Mouse (Mus musculus) intestine, embryonic 16.5 days (tissue): ENCODE results near the gene Agbl3. TPM values are rescaled to one million over a fixed set of nuclear protein-coding genes. Genes with fewer than 3 reads are reported as not detected.

ENCODE experiments used
- ATAC-seq: fragments of 200-750 bp; cut with Nextera tagmentation; 2 replicates; pipeline ENCODE4 v1.8.0; 2017; ENCODE audit warnings: moderate TSS enrichment, moderate library complexity
- H3K27ac ChIP-seq: fragments of 300-500 bp; sonication (generic); 2 replicates; pipeline ENCODE4 v1.5.1; 2014; ENCODE audit warnings: mild to moderate bottlenecking, low read length
- H3K27me3 ChIP-seq: fragments of 300-500 bp; sonication (generic); replicated peaks from 2 replicates; pipeline ENCODE4 v1.6.1; 2014; ENCODE audit warnings: low read length, control low read depth, mixed read lengths; ENCODE audit not compliant: control insufficient read depth, insufficient read depth
- H3K36me3 ChIP-seq: fragments of 300-500 bp; sonication (generic); 2 replicates; pipeline ENCODE4 v1.6.1; 2014; ENCODE audit warnings: low read length, control low read depth; ENCODE audit not compliant: control insufficient read depth, insufficient read depth
- H3K4me1 ChIP-seq: fragments of 300-500 bp; sonication (generic); 2 replicates; pipeline ENCODE4 v1.6.1; 2014; ENCODE audit warnings: low read length, control low read depth, mixed read lengths; ENCODE audit not compliant: control insufficient read depth, insufficient read depth
- H3K4me2 ChIP-seq: fragments of 300-500 bp; sonication (generic); 2 replicates; pipeline ENCODE4 v1.6.1; 2014; ENCODE audit warnings: low read depth, low read length, control low read depth
- H3K4me3 ChIP-seq: fragments of 300-500 bp; sonication (generic); 2 replicates; pipeline ENCODE4 v1.5.1; 2014; ENCODE audit warnings: mild to moderate bottlenecking, low read length
- H3K9ac ChIP-seq: fragments of 300-500 bp; sonication (generic); 2 replicates; pipeline ENCODE4 v1.6.1; 2014; ENCODE audit warnings: low read depth, low read length
- H3K9me3 ChIP-seq: fragments of 300-500 bp; sonication (generic); 2 replicates; pipeline ENCODE4 v1.6.1; 2016; ENCODE audit warnings: low read length, control low read depth; ENCODE audit not compliant: control insufficient read depth
- WGBS: fragments of 180-500 bp; shearing (Covaris S2); extraction: QIAGEN DNeasy Blood & Tissue Kit; methylation state at CpG from one replicate; pipeline ENCODE4 v1.1.7; 2014; 5-methylcytosine and 5-hydroxymethylcytosine counted together
- polyA plus RNA-seq: library from polyadenylated mRNA; unstranded; fragments of >200 nt; fragmentation: Nextera tagmentation; extraction: Ambion mirVana; gene quantifications from 2 replicates; pipeline ENCODE4 v1.2.1, GENCODE M21; 2015

Gene Agbl3
- 3.0 and 3.4 TPM in 2 replicates for polyA plus RNA-seq

GRCm38 (mm10) chr6:34780231-34780942 lies at the start of gene Agbl3:
TSS of gene Agbl3 (plus strand) at chr6:34780432.
- H3K4me3 ChIP-seq = peak within 1 kb of the TSS; percentile 68
- H3K9ac ChIP-seq = peak within 1 kb of the TSS; percentile 89
- peak; percentile 94 for ATAC-seq
- no peaks in the 10 kb centered on the region for H3K4me1 ChIP-seq
- H3K9me3 ChIP-seq = no peaks in the 10 kb centered on the region
- peak within 1 kb of the TSS; percentile 84 for H3K4me2 ChIP-seq
- H3K27ac ChIP-seq = peak within 1 kb of the TSS; percentile 96
- WGBS = under 1% methylated on average over 81 of the region's 81 CpGs
- no peaks in the 10 kb centered on the region for H3K27me3 ChIP-seq
- no peaks in the 10 kb centered on the region for H3K36me3 ChIP-seq

DNA sequence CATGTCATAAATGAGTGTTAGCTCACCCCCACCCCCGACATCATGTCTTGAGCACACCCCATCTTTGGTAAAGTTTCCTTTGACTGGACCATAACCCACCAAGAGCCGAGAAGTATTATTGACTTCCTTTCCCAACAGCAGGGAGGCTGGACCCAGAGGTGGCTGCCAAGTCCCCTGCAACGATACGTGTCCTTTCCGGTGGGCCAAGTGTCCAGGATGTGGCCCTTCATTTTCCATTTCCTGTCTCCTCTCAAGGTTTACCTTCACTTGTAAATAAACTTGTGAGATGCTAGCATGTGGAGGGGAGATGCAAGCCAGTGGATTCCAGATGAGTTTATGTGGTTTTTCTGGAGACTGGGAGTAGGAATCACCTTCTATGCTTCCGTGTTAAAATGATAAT lies 49.2 kb upstream of the Agbl3 start:
- Histone ChIP-seq H3K4me2 (no peak overlapping the region), H3K4me1 (peaks cover 17% of the 10 kb centered on the region), H3K27ac (no peak overlapping the region), H3K9ac (no peak overlapping the region), H3K36me3 (no peaks in the 10 kb centered on the region), H3K4me3 (no peak overlapping the region), H3K9me3 (no peaks in the 10 kb centered on the region), H3K27me3 (no peaks in the 10 kb centered on the region)
- 61% methylated on average over 6 of the region's 6 CpGs for WGBS
- ATAC-seq = no peak

DNA sequence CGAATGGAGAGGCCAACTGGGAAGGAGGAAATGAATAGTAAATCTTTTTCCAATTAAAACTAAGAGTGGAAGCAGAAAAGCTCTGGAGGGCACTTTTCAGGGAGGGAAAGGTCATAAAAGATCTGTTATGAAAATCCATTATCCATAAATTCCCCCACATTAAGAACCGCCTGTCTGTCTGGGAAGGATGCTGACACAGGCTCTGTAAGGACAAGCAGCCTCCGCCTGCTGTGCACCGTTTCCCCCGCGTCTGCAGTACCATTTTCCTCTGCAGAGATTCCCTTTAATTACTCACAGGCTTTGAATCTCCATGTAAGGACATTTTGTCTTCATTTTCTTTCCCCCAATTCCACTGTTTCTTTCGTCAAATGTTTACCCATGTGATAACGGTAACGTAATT lies 48.7 kb upstream of the Agbl3 start:
- Histone ChIP-seq H3K4me2 (no peak overlapping the region), H3K27me3 (no peaks in the 10 kb centered on the region), H3K4me3 (no peak overlapping the region), H3K27ac (no peak overlapping the region), H3K9me3 (no peaks in the 10 kb centered on the region), H3K9ac (no peak overlapping the region), H3K36me3 (no peaks in the 10 kb centered on the region), H3K4me1 (peaks cover 17% of the 10 kb centered on the region)
- ATAC-seq = no peak
- 62% methylated on average over 9 of the region's 9 CpGs for WGBS

DNA sequence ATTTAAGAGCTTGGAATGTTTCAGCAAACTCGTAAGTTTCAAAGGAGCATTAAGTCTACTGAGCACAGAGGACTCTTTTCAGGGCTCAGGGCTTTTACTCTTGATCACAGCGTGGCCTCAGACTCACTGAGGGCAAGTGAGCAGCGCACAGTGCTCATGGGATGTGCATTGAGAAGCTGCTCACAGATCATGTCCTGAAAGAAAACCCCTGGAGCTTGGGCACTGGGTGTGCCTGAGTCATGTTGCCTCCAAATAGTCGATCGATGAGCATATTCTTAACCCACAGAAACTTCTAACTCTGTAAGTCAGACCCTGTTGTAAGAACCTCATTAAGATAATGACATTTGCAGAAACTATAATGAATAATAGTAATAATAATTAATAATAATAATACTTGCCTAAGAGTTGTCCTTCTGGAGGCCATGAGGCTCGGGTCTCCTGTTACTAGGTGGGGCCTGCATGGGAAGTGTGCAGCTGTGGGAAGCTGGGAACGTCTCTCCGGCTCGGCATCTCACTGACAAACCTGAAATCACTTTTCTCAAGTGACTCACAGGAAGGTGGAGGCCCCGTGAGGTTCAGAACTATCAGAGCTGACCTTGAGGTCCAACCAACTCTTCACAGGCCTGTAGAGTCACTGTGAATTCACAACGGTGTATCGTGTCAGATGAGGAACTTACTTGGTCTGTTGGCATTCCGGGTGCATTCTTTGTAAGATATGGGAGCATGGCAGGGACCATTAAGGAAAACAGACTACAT lies 45.1 kb upstream of the Agbl3 start:
- peaks cover 3% of the 10 kb centered on the region; the same call in 1 of the 2 replicates for H3K4me1 ChIP-seq
- H3K4me3 ChIP-seq = no peak overlapping the region
- H3K9me3 ChIP-seq = no peaks in the 10 kb centered on the region
- no peak overlapping the region for H3K9ac ChIP-seq
- no peaks in the 10 kb centered on the region for H3K27me3 ChIP-seq
- no peak for ATAC-seq
- no peak overlapping the region for H3K27ac ChIP-seq
- no peaks in the 10 kb centered on the region for H3K36me3 ChIP-seq
- H3K4me2 ChIP-seq = no peak overlapping the region
- WGBS = 77% methylated on average over 13 of the region's 13 CpGs

GRCm38 (mm10) chr6:34736934-34737333 lies 43.3 kb upstream of the Agbl3 start:
- H3K9me3 ChIP-seq = no peaks in the 10 kb centered on the region
- no peaks in the 10 kb centered on the region for H3K36me3 ChIP-seq
- no peaks in the 10 kb centered on the region for H3K4me1 ChIP-seq
- ATAC-seq = no peak
- H3K27me3 ChIP-seq = no peaks in the 10 kb centered on the region
- H3K4me2 ChIP-seq = no peak overlapping the region
- no peak overlapping the region for H3K27ac ChIP-seq
- WGBS = 53% methylated on average over 2 of the region's 2 CpGs
- H3K9ac ChIP-seq = no peak overlapping the region
- no peak overlapping the region for H3K4me3 ChIP-seq

DNA sequence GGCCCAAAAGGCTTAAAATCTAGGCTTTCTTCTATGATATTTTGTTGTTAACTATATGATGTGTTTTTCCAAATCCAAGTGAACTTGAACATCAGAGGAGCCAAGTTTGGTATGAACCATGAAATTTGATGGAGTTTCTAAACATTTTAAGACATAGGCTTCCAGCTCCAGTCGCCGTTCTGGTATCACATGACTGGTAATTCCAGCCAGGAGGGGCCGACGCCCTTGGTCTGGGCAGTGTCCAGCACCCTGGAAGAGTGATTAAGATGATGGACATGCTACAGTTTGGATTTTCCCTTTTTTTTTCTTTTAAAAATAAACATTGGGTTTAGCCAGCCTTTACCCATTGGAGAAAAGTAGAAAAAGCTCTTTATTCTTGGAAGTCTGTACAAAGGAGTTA lies 36.3 kb upstream of the Agbl3 start:
- no peak overlapping the region for H3K27ac ChIP-seq
- no peak overlapping the region for H3K4me3 ChIP-seq
- H3K36me3 ChIP-seq = no peaks in the 10 kb centered on the region
- no peak overlapping the region for H3K9ac ChIP-seq
- no peaks in the 10 kb centered on the region for H3K9me3 ChIP-seq
- H3K27me3 ChIP-seq = no peaks in the 10 kb centered on the region
- 70% methylated on average over 4 of the region's 4 CpGs for WGBS
- H3K4me1 ChIP-seq = no peaks in the 10 kb centered on the region
- H3K4me2 ChIP-seq = no peak overlapping the region
- ATAC-seq = no peak

GRCm38 (mm10) chr6:34747846-34748245 lies 32.4 kb upstream of the Agbl3 start:
- no peaks in the 10 kb centered on the region for H3K9me3 ChIP-seq
- no peak for ATAC-seq
- no peaks in the 10 kb centered on the region for H3K36me3 ChIP-seq

DNA sequence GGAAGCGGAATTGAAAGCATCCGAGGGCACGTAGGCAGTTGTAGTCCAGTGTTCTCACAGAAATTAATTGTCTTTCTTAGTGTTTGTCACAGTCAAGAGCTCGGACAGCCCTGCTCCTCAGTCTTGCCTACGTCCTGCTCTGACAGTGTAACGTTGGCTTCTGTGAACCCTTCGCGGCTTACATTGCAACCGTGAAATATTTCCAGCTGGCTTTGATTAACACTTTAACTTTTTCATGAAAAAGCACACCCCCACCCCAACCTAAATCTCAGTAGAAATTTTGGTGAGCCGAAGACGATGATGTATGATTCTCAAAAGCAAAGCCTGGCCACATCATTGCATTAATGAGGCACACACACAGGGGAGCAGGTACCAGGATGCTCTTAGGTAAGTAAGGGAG lies 31.7 kb upstream of the Agbl3 start:
- Histone ChIP-seq H3K4me2 (no peak overlapping the region), H3K36me3 (no peaks in the 10 kb centered on the region), H3K9ac (no peak overlapping the region), H3K27me3 (no peaks in the 10 kb centered on the region), H3K27ac (no peak overlapping the region), H3K4me3 (no peak overlapping the region), H3K9me3 (no peaks in the 10 kb centered on the region), H3K4me1 (no peaks in the 10 kb centered on the region; the same call in 1 of the 2 replicates)
- 87% methylated on average over 11 of the region's 11 CpGs for WGBS
- ATAC-seq = no peak

More at GRCm38 (mm10) chr6:34747846-34748245, 32.4 kb upstream of the Agbl3 start:
- H3K9ac ChIP-seq = no peak overlapping the region
- H3K4me1 ChIP-seq = no peaks in the 10 kb centered on the region; the same call in 1 of the 2 replicates
- no peak overlapping the region for H3K4me2 ChIP-seq
- no peak overlapping the region for H3K27ac ChIP-seq
- H3K27me3 ChIP-seq = no peaks in the 10 kb centered on the region
- H3K4me3 ChIP-seq = no peak overlapping the region
- WGBS = 72% methylated on average over 6 of the region's 6 CpGs

DNA sequence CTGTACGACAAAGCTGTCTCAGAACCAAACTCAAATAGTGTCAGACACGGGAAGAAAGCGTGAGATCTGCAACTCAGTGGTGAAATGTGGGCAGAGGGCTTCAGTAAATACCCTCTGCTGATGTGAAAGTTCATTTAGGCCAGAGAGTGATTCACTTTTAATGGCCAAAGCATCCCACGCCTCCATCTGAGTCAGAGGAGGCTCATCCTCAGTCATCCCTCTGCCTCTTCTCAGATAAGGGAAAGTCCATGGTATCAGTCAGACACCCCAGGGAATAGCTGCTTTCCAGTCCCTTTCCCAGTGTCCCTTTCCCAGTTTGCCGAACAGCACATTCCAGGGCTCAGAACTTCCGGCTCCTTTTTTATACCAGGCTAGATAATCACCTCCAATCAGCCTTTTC lies 30.7 kb upstream of the Agbl3 start:
- Histone ChIP-seq H3K36me3 (no peaks in the 10 kb centered on the region), H3K27me3 (no peaks in the 10 kb centered on the region), H3K27ac (no peak overlapping the region), H3K9me3 (no peaks in the 10 kb centered on the region), H3K9ac (no peak overlapping the region), H3K4me2 (no peak overlapping the region), H3K4me1 (no peaks in the 10 kb centered on the region; the same call in 1 of the 2 replicates), H3K4me3 (no peak overlapping the region)
- ATAC-seq = no peak
- WGBS = 71% methylated on average over 6 of the region's 6 CpGs
